Mouse (Mus musculus) bone marrow macrophage, adult 2 months (primary cell): ENCODE results near the gene Rabl6. TPM values are rescaled to one million over a fixed set of nuclear protein-coding genes. Genes with fewer than 3 reads are reported as not detected.

Experiments
- H3K27ac ChIP-seq: 2 replicates; pipeline ENCODE4 v1.5.1; 2012; ENCODE audit warnings: low read depth, low read length; ENCODE audit not compliant: insufficient read depth
- H3K4me1 ChIP-seq: 2 replicates; pipeline ENCODE4 v1.6.1; 2012; ENCODE audit warnings: low read length; ENCODE audit not compliant: control insufficient read depth, insufficient read depth
- H3K4me3 ChIP-seq: 2 replicates; pipeline ENCODE4 v1.5.1; 2012; ENCODE audit warnings: mild to moderate bottlenecking, low read length, moderate library complexity; ENCODE audit not compliant: insufficient read depth
- CTCF ChIP-seq: IDR thresholded peaks from 2 replicates; pipeline ENCODE4 v1.5.1; 2012; ENCODE audit warnings: low read depth, mild to moderate bottlenecking, low read length, moderate library complexity
- POLR2A ChIP-seq: IDR thresholded peaks from 2 replicates; pipeline ENCODE4 v1.6.1; 2012; ENCODE audit warnings: mild to moderate bottlenecking, low read depth, low read length, borderline replicate concordance
- polyA plus RNA-seq: library from polyadenylated mRNA; stranded (reverse); fragments of >200 nt; gene quantifications from 2 replicates; pipeline ENCODE4 v1.2.4, GENCODE M21; 2012; ENCODE audit not compliant: missing spikeins, insufficient read depth, insufficient read length

Gene Rabl6
- polyA plus RNA-seq, 1 experiment, result 76.0 TPM

DNA sequence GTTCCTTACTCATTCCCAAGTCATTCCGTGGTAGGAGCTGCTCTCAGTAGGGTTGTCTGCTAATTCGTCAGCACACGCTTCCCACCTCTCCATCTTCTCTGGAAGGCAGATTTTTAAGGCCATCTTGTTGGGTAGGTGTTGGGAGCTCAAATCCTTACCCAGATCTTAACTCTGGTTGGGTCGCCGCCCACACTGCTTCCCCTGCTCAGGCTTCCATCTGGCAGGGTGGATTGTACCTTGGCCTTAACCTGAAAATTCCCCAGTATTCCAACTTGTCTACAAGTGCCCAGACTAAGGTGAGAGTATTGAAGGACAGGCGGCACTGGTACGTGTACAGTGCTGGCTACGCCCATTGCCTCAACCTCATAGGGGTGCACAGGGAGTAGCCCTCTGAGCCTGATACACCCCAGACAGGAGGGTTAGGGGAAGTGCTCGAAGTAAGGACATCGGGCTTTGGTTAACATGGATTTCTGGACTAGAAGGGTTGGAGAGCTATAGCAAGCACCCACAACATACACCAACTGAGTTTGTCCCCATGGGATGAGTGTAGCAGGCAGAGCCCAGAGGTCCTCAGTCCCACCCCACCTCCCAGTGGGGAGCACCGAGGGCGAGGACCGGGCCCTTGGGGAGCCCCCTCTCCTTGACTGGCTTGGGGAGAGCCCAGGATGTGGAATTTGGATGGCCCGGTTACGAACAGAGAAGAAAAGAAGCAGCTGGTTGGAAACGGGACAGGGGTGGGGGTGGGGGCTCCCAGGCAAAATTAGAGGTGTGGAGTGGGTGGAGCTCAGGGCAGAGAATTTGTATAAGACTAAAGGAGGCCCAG, 32.1 kb downstream of the Rabl6 start:
- no peak overlapping the region for H3K27ac ChIP-seq
- TF ChIP-seq POLR2A, result no peak
- TF ChIP-seq CTCF, result no peak
- no peak overlapping the region for H3K4me3 ChIP-seq
- H3K4me1 ChIP-seq, result peaks cover 20% of the 10 kb centered on the region

DNA sequence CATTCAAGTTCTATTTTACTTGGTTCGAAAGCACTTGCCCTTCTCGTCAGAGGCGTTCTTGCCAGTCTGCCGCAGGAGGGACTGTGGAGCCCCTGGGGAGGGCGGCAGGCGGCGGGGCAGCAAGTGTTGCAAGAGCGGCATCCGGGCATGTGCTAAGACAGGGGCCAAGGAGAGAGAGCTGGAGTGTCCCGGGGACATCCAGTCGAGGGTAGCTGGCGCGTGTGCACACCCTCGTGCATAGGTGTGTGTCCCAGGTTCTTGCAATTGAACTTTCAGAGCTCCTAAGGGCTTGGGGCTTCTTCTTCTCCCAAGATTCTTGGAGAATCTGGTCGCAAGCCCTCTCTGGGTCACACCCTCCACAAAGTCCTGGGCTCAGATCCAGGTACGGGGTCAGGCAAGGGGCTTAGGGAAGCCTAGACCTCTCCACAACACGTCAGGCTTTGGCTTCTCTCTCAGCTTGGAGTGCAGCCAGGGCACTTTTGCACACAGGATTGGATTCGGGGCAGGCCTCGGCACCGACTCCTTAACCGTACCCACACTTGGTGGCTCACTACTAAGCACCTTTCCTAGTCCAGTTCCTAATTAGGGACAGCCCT, 32.8 kb downstream of the Rabl6 start:
- peak overlapping the region; percentile 62 for H3K4me3 ChIP-seq
- TF ChIP-seq CTCF (no peak), POLR2A (no peak)
- H3K27ac ChIP-seq, result 0 out of 2 replicates have a peak overlapping the region, but pooled peaks have one; percentile 9
- H3K4me1 ChIP-seq, result peaks cover 15% of the 10 kb centered on the region

DNA sequence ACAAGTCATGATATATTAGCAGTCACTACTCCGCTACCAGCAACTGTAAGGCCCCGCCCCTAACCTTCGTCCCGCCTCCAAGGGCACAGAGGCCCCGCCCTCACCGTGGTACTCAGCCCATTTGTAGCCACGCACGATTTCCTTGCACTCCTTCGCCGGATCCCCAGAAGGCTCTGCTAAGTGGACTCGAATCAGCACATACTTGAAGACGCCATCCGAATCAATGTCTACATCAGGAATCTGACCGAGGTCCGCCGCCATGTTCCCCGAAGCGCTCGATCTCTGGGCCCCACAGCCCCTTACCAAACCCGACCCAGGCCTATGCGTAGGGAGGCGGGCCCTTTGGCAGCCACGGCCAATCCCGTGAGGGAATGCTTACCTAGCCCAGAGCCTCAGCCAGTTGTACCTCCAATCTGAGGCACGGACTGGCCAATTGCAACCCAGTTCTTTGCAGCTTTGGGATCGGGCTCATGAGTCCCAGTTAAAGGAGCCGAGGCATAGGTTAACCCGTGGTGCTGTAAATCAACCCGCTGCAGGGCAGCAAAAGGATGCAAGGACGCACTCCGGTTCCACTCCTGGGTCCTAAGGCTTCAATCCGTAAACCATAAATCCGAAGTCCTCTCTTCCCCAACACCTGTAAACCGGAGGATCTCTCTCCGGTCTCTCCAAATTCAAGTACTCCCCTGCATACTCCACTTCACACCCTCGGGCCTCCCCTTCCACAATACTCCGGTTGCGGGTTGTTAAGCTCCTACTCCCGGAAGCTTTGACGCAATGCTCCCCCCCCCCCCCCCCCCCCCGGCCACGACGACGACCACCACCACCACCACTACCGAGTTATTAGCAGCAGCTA, 33.5 kb downstream of the Rabl6 start, which contains the start of the genes Mamdc4 and Phpt1:
Gene Mamdc4, minus strand, starts transcription at position 267 of the 853 bp plus-strand sequence.
Gene Phpt1, minus strand, starts transcription at position 646 of the 853 bp plus-strand sequence.
- TF ChIP-seq POLR2A (no peak), CTCF (no peak)
- H3K4me1 ChIP-seq, result peaks cover 13% of the 10 kb centered on the region
- peak within 1 kb of the TSS; percentile 60 for H3K27ac ChIP-seq
- peak within 1 kb of the TSS; percentile 62 for H3K4me3 ChIP-seq

DNA sequence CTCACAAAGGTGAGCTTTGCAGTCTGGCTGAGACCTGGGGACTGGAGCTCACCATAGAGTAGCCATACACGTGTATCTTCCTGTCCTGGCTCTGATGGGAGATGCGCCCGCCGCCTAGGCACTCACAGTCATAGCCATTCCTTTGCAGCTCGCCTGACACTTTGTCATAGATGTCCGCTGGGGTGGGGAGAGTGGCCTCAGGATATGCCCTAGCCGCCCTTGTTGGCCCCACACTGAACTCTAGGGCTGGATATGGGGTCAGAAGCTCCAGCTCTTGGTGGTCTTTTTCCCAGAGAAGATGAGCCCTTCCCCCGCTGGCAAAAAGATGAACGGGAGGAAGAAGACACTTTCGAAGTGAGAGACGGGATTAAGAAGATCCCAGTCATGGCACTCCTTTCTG, 34.2 kb downstream of the Rabl6 start:
- no peak for TF ChIP-seq CTCF
- TF ChIP-seq POLR2A, result no peak
- Histone ChIP-seq H3K4me1 (peaks cover 13% of the 10 kb centered on the region), H3K27ac (no peak overlapping the region), H3K4me3 (peak overlapping the region; percentile 62)

DNA sequence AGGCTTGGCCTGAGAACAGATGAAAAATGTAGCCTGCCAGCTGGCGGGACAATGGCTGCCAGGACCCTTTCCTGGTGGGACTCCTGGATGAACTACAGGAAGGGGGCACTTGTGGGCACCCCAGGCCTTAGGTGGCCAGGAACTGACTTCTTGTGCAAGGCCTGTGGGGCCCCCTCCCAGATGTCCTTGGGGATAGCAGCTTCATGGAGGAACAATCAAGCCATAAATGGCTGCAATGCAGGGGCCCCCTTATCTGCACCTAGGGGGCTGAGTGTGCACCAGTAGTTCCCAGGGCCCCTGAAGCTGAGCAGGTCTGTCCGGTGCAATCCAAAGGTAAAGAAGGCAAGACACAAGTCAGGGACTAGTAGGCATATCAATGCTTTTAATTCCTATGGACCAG, 35.3 kb downstream of the Rabl6 start:
- peaks cover 13% of the 10 kb centered on the region for H3K4me1 ChIP-seq
- TF ChIP-seq POLR2A (no peak), CTCF (no peak)
- H3K4me3 ChIP-seq, result no peak overlapping the region
- H3K27ac ChIP-seq, result no peak overlapping the region

DNA sequence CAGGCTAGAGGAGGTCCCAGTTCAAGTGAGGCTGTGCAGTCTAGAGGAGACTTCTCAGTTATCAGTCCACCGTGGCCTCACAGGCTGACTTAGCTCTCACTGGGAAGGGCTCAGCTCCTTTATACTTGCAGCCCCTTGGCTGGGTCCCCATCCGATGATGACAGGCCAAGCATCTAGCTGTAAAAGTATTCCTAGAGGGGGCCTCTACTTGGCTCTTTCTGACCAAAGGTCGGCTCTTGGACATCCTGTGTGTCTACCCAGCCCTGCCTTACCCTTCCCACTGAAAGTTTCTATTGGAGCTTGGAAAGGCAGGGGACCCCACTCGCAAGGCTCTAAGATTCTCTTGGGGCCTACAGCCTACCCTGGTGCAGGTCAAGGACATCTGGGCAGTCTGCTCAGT, 37.1 kb downstream of the Rabl6 start:
- no peak for TF ChIP-seq CTCF
- no peak for TF ChIP-seq POLR2A
- Histone ChIP-seq H3K27ac (no peak overlapping the region), H3K4me1 (peaks cover 13% of the 10 kb centered on the region), H3K4me3 (no peak overlapping the region)

DNA sequence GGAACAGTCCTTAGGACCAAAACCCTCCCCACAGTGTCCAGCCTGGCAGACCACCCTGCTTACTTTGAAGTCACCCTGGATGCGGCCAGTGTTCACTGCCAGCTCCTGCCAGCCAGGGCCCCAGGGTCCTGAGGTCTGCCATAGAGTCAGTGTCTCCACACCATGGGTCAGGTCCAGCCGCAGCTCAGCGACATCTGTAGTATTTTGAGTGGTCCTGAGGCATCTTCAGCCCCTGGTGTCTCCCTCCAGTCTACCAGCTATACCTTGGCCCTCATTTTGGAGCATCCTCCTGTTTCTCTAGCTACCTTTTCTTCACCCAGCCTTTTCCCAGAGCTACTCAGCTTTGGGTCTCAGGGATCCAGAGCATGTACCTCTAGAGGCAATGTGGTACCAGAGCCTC, 39.0 kb downstream of the Rabl6 start:
- no peak overlapping the region for H3K4me3 ChIP-seq
- no peak overlapping the region for H3K27ac ChIP-seq
- H3K4me1 ChIP-seq, result peaks cover 6% of the 10 kb centered on the region; the same call in 1 of the 2 replicates
- TF ChIP-seq POLR2A, result no peak
- TF ChIP-seq CTCF, result no peak

DNA sequence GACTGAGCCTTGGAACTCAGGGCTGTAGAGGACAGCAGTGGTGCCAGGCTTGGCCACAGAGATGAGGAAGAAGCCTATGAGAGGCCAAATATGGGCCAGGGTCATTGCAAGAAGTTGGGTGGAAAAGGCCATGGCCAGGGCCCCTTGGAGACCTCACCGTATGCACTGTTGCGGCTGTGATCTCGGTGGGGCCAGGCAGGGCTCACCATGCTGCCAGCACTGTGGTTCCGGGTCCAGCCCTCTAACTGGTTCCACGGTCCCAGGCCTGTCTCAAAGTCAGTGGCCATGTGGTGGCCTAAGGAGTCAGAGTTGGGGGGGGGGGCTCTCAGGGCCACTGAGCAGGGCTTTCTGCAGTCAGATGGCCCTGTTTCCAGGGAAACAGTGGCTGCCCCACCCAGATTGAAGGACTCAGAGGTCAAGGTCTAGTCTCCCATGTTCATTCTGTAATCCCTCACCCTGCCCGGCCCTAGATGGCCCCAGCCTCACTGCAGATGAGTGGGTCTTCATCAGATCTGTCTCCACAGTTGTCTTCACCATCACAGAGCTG, 39.8 kb downstream of the Rabl6 start:
- TF ChIP-seq CTCF (no peak), POLR2A (no peak)
- H3K4me3 ChIP-seq, result no peak overlapping the region
- no peak overlapping the region for H3K27ac ChIP-seq
- peaks cover 3% of the 10 kb centered on the region; the same call in 1 of the 2 replicates for H3K4me1 ChIP-seq

DNA sequence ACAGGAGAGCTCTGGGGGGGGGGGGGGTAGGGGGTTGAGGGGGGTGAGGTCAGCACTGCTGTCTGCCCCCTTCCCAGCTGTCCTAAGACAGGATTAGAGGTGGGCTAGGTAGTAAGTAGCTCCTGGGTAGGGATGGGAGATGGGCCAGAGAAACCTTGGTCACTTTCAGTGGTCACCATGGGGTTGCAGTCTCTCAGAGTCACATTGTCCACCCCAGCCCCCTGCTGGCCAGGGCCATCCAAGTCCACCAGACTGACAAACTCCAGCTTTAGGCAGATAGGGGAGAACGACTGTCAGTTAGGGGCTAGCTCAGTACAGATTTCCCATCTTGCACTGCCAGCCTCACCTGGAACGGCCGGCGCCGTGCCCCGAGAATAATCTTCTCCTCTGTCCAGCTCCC, 41.8 kb downstream of the Rabl6 start:
- no peak for TF ChIP-seq POLR2A
- TF ChIP-seq CTCF, result no peak
- Histone ChIP-seq H3K4me1 (no peaks in the 10 kb centered on the region), H3K4me3 (no peak overlapping the region), H3K27ac (no peak overlapping the region)
